Mouse (Mus musculus): Measurements from ENCODE around the gene Snip1. TPM values are rescaled to one million over a fixed set of nuclear protein-coding genes. Genes with fewer than 3 reads are reported as not detected.

The Snip1 gene
- total and polyA plus RNA-seq, 3 experiments, result 30.0 to 41.7 (median 36.5) TPM

DNA sequence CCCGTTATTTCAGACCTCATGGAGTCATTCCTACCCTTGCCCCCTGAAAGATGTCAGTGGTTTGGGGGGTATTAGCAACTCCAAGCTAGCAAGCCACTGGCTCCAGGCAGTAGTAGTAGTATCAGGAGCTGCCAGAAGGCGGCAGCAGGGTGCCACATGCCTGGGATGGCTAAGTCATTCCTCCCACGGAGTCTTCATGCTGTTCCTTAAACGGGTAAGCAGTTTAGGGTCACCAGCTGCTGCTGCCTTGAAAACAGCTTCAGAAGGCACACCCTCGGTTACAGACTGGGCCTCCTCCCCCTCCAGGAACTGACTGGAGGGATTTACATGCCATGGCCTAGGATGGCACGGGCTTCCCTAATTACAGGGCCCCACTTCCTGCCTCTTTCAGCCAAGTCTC, 48.2 kb downstream of the Snip1 start:
- H3K27me3 ChIP-seq (ENCODE audit: insufficient read depth, low read length), result no peaks in the 10 kb centered on the region
- no peaks in the 10 kb centered on the region for H3K9me3 ChIP-seq (replicated peaks)
- peak; percentile 75 for DNase-seq (ENCODE audit: low spot score)
- H3K4me3 ChIP-seq (ENCODE audit: low read depth, low read length), result no peak overlapping the region
- no peak for TF ChIP-seq POLR2AphosphoS5 (IDR thresholded peaks at IDR 0.05; ENCODE audit: insufficient replicate concordance, low read depth, low read length)
- TF ChIP-seq CTCF (IDR thresholded peaks at IDR 0.05; ENCODE audit: low read depth, low read length), result peak; percentile 69
- no peak for TF ChIP-seq TAL1 (conservative IDR thresholded peaks at IDR 0.05; ENCODE audit: low read depth, low read length)
- no peak for TF ChIP-seq GATA1 (IDR thresholded peaks at IDR 0.05; ENCODE audit: borderline replicate concordance, low read length)
- TF ChIP-seq GATA2 (IDR thresholded peaks at IDR 0.05; ENCODE audit: borderline replicate concordance, low read depth, low read length), result no peak
- H3K4me1 ChIP-seq (ENCODE audit: insufficient read depth, low read depth, low read length), result peaks cover 36% of the 10 kb centered on the region
- H3K36me3 ChIP-seq (replicated peaks), result peaks cover 62% of the 10 kb centered on the region
- peak; percentile 61; the same call in 1 of the 2 replicates for ATAC-seq (ENCODE audit: extremely low read depth, insufficient number of reproducible peaks, low FRiP score, poor library complexity, severe bottlenecking)

DNA sequence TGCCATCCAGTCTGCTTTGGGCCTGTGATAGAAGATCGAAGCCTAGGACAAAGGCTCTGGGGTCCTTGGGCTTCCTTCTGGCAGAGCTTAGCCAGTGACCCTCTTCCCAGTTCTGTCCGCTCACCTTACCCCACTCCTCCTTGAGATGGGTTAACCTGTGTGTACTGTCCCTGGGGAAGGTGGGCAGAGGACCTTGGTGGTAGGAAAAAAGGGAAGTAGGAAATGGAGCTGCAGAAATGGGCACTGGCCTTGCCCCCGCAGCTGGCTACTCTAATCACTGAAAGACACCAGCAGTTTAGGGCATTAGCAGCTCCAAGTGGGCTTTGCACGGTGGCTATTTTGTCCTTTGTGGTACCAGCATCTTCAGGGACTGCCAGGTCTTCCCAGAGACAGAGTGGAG, 48.6 kb downstream of the Snip1 start:
- peaks cover 36% of the 10 kb centered on the region for H3K4me1 ChIP-seq (ENCODE audit: insufficient read depth, low read depth, low read length)
- H3K9me3 ChIP-seq (replicated peaks), result no peaks in the 10 kb centered on the region
- no peak for DNase-seq (ENCODE audit: low spot score)
- H3K27me3 ChIP-seq (ENCODE audit: insufficient read depth, low read length), result no peaks in the 10 kb centered on the region
- ATAC-seq (ENCODE audit: extremely low read depth, insufficient number of reproducible peaks, low FRiP score, poor library complexity, severe bottlenecking), result no peak
- no peak for TF ChIP-seq POLR2AphosphoS5 (IDR thresholded peaks at IDR 0.05; ENCODE audit: insufficient replicate concordance, low read depth, low read length)
- no peak for TF ChIP-seq GATA2 (IDR thresholded peaks at IDR 0.05; ENCODE audit: borderline replicate concordance, low read depth, low read length)
- TF ChIP-seq GATA1 (IDR thresholded peaks at IDR 0.05; ENCODE audit: borderline replicate concordance, low read length), result no peak
- no peak for TF ChIP-seq TAL1 (conservative IDR thresholded peaks at IDR 0.05; ENCODE audit: low read depth, low read length)
- TF ChIP-seq CTCF (IDR thresholded peaks at IDR 0.05; ENCODE audit: low read depth, low read length), result no peak
- peaks cover 62% of the 10 kb centered on the region for H3K36me3 ChIP-seq (replicated peaks)
- H3K4me3 ChIP-seq (ENCODE audit: low read depth, low read length), result no peak overlapping the region

GRCm38 (mm10) chr4:125115710-125116089, 49.2 kb downstream of the Snip1 start:
- no peak for ATAC-seq (ENCODE audit: extremely low read depth, insufficient number of reproducible peaks, low FRiP score, poor library complexity, severe bottlenecking)
- peaks cover 63% of the 10 kb centered on the region for H3K36me3 ChIP-seq (replicated peaks)
- DNase-seq (ENCODE audit: low spot score), result no peak
- no peak overlapping the region for H3K4me3 ChIP-seq (ENCODE audit: low read depth, low read length)
- H3K4me1 ChIP-seq (ENCODE audit: insufficient read depth, low read depth, low read length), result peaks cover 36% of the 10 kb centered on the region
- no peaks in the 10 kb centered on the region for H3K27me3 ChIP-seq (ENCODE audit: insufficient read depth, low read length)
- TF ChIP-seq CTCF (IDR thresholded peaks at IDR 0.05; ENCODE audit: low read depth, low read length) (no peak), TAL1 (conservative IDR thresholded peaks at IDR 0.05; ENCODE audit: low read depth, low read length) (no peak), GATA2 (IDR thresholded peaks at IDR 0.05; ENCODE audit: borderline replicate concordance, low read depth, low read length) (no peak), GATA1 (IDR thresholded peaks at IDR 0.05; ENCODE audit: borderline replicate concordance, low read length) (no peak), POLR2AphosphoS5 (IDR thresholded peaks at IDR 0.05; ENCODE audit: insufficient replicate concordance, low read depth, low read length) (no peak)
- H3K9me3 ChIP-seq (replicated peaks), result no peaks in the 10 kb centered on the region

DNA sequence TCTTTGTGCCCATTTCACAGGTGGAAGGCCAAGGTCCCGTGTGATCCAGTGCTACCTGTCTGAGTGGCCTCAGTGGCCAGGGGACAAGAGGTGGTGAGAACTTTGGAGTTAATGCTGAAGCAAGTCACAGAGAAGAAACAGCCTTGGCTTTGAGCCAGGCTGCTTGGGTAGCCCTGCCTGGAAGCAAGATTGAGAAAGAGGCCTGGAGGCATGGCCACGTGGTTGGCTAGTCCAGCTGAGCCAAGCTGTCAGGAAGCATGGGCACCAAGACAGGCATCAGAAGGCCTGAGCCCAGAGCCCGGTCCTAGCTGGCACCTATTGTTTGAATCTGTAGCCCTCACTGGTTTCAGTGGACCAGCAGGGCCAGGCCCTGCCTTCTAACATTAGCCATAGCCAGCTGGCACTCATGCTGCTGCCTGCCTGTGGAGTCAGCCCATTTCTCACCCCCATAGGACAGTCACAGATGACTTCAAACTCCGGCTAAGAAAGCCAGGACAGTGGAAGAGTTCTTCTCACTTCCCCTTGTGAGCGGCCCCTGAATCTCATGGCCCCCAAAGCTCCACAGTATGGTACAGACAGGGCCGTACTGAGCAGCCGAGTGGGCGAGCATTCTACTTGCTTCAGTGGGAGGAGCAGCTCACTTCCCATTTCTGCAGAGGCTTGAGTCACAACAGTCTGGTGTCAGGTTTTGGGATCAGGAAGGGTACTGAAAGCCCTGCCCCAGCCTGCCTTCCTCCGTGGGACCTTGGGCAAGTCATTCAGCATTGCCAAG, 49.8 kb downstream of the Snip1 start:
- Histone ChIP-seq H3K9me3 (replicated peaks) (no peaks in the 10 kb centered on the region), H3K36me3 (replicated peaks) (peaks cover 62% of the 10 kb centered on the region), H3K4me1 (ENCODE audit: insufficient read depth, low read depth, low read length) (peaks cover 36% of the 10 kb centered on the region), H3K4me3 (ENCODE audit: low read depth, low read length) (no peak overlapping the region; the same call in 1 of the 2 replicates), H3K27me3 (ENCODE audit: insufficient read depth, low read length) (no peaks in the 10 kb centered on the region)
- DNase-seq (ENCODE audit: low spot score) (peak; percentile 54), ATAC-seq (ENCODE audit: extremely low read depth, insufficient number of reproducible peaks, low FRiP score, poor library complexity, severe bottlenecking) (no peak; the same call in 1 of the 2 replicates)
- TF ChIP-seq POLR2AphosphoS5 (IDR thresholded peaks at IDR 0.05; ENCODE audit: insufficient replicate concordance, low read depth, low read length) (no peak), CTCF (IDR thresholded peaks at IDR 0.05; ENCODE audit: low read depth, low read length) (no peak), TAL1 (conservative IDR thresholded peaks at IDR 0.05; ENCODE audit: low read depth, low read length) (no peak), GATA2 (IDR thresholded peaks at IDR 0.05; ENCODE audit: borderline replicate concordance, low read depth, low read length) (no peak), GATA1 (IDR thresholded peaks at IDR 0.05; ENCODE audit: borderline replicate concordance, low read length) (no peak)

GRCm38 (mm10) chr4:125116929-125117328, 50.5 kb downstream of the Snip1 start:
- Histone ChIP-seq H3K36me3 (replicated peaks) (peaks cover 61% of the 10 kb centered on the region), H3K27me3 (ENCODE audit: insufficient read depth, low read length) (no peaks in the 10 kb centered on the region), H3K9me3 (replicated peaks) (no peaks in the 10 kb centered on the region), H3K4me3 (ENCODE audit: low read depth, low read length) (no peak overlapping the region), H3K4me1 (ENCODE audit: insufficient read depth, low read depth, low read length) (peaks cover 37% of the 10 kb centered on the region)
- TF ChIP-seq POLR2AphosphoS5 (IDR thresholded peaks at IDR 0.05; ENCODE audit: insufficient replicate concordance, low read depth, low read length) (no peak), CTCF (IDR thresholded peaks at IDR 0.05; ENCODE audit: low read depth, low read length) (no peak), GATA1 (IDR thresholded peaks at IDR 0.05; ENCODE audit: borderline replicate concordance, low read length) (no peak), GATA2 (IDR thresholded peaks at IDR 0.05; ENCODE audit: borderline replicate concordance, low read depth, low read length) (no peak), TAL1 (conservative IDR thresholded peaks at IDR 0.05; ENCODE audit: low read depth, low read length) (no peak)
- ATAC-seq (ENCODE audit: extremely low read depth, insufficient number of reproducible peaks, low FRiP score, poor library complexity, severe bottlenecking) (no peak), DNase-seq (ENCODE audit: low spot score) (no peak)

- peaks cover 46% of the 10 kb centered on the region for H3K4me1 ChIP-seq (ENCODE audit: insufficient read depth, low read depth, low read length)
- no peak overlapping the region for H3K4me3 ChIP-seq (ENCODE audit: low read depth, low read length)
- DNase-seq (ENCODE audit: low spot score) (peak; percentile 56), ATAC-seq (ENCODE audit: extremely low read depth, insufficient number of reproducible peaks, low FRiP score, poor library complexity, severe bottlenecking) (peak; percentile 29; the same call in 1 of the 2 replicates)
- H3K9me3 ChIP-seq (replicated peaks), result no peaks in the 10 kb centered on the region
- TF ChIP-seq CTCF (IDR thresholded peaks at IDR 0.05; ENCODE audit: low read depth, low read length) (no peak), POLR2AphosphoS5 (IDR thresholded peaks at IDR 0.05; ENCODE audit: insufficient replicate concordance, low read depth, low read length) (no peak), TAL1 (conservative IDR thresholded peaks at IDR 0.05; ENCODE audit: low read depth, low read length) (no peak), GATA1 (IDR thresholded peaks at IDR 0.05; ENCODE audit: borderline replicate concordance, low read length) (no peak), GATA2 (IDR thresholded peaks at IDR 0.05; ENCODE audit: borderline replicate concordance, low read depth, low read length) (no peak)
- H3K27me3 ChIP-seq (ENCODE audit: insufficient read depth, low read length), result no peaks in the 10 kb centered on the region
- peaks cover 59% of the 10 kb centered on the region for H3K36me3 ChIP-seq (replicated peaks)
Measured at GRCm38 (mm10) chr4:125117902-125118320, 51.4 kb downstream of the Snip1 start.

All from G1E (cell line).